Mouse (Mus musculus): ENCODE results near the gene Cep78.

The Cep78 gene

DNA sequence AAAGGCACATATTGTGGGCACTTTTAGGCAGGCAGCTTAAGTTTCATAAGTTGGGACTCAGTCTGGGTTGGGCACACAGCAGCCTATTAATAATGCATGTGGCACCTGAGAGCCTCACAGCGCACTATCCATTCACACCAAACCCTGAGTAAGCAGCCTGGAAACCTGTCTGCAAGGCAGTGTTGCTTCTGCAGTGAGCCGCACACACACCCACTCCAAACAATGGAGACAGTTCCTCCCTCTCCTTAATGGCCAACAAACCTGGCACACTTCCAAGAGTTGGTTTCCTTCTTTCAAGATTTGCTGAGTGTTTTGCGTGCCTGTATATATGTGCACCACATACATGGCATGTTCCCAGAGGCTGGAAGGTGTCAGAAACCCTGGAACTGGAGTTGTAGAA lies 34.6 kb downstream of the Cep78 start:
- H3K4me1 ChIP-seq (replicated peaks; ENCODE audit: low read depth, low read length) = peaks cover 39% of the 10 kb centered on the region
- no peak for TF ChIP-seq CTCF (conservative IDR thresholded peaks at IDR 0.05; ENCODE audit: low read length)
- TF ChIP-seq POU5F1 (IDR thresholded peaks at IDR 0.05; ENCODE audit: borderline replicate concordance, low read length) = no peak
- TF ChIP-seq NANOG (IDR thresholded peaks at IDR 0.05; ENCODE audit: borderline replicate concordance, low read length) = no peak
- H3K9me3 ChIP-seq (ENCODE audit: low read length) = no peaks in the 10 kb centered on the region
- no peak overlapping the region; the same call in 1 of the 2 replicates for H3K4me3 ChIP-seq (replicated peaks; ENCODE audit: low read length)
- H3K27me3 ChIP-seq (ENCODE audit: insufficient read depth, low read length) = no peaks in the 10 kb centered on the region
- peaks cover 8% of the 10 kb centered on the region for H3K36me3 ChIP-seq (ENCODE audit: insufficient read depth, low read length)

GRCm38 (mm10) chr19:15948867-15949266 lies 35.9 kb downstream of the Cep78 start:
- Histone ChIP-seq H3K27me3 (ENCODE audit: insufficient read depth, low read length) (no peaks in the 10 kb centered on the region), H3K4me3 (replicated peaks; ENCODE audit: low read length) (no peak overlapping the region), H3K36me3 (ENCODE audit: insufficient read depth, low read length) (no peaks in the 10 kb centered on the region), H3K9me3 (ENCODE audit: low read length) (no peaks in the 10 kb centered on the region), H3K4me1 (replicated peaks; ENCODE audit: low read depth, low read length) (peaks cover 51% of the 10 kb centered on the region)
- no peak for TF ChIP-seq CTCF (conservative IDR thresholded peaks at IDR 0.05; ENCODE audit: low read length)
- no peak for TF ChIP-seq POU5F1 (IDR thresholded peaks at IDR 0.05; ENCODE audit: borderline replicate concordance, low read length)
- TF ChIP-seq NANOG (IDR thresholded peaks at IDR 0.05; ENCODE audit: borderline replicate concordance, low read length) = no peak

- H3K27me3 ChIP-seq (ENCODE audit: insufficient read depth, low read length) = no peaks in the 10 kb centered on the region
- peaks cover 55% of the 10 kb centered on the region for H3K4me1 ChIP-seq (replicated peaks; ENCODE audit: low read depth, low read length)
- no peak for TF ChIP-seq CTCF (conservative IDR thresholded peaks at IDR 0.05; ENCODE audit: low read length)
- TF ChIP-seq POU5F1 (IDR thresholded peaks at IDR 0.05; ENCODE audit: borderline replicate concordance, low read length) = no peak
- TF ChIP-seq NANOG (IDR thresholded peaks at IDR 0.05; ENCODE audit: borderline replicate concordance, low read length) = no peak
- H3K9me3 ChIP-seq (ENCODE audit: low read length) = no peaks in the 10 kb centered on the region
- H3K4me3 ChIP-seq (replicated peaks; ENCODE audit: low read length) = no peak overlapping the region
- H3K36me3 ChIP-seq (ENCODE audit: insufficient read depth, low read length) = no peaks in the 10 kb centered on the region
These were observed 36.4 kb downstream of the Cep78 start for GRCm38 (mm10) chr19:15948426-15948825.

- TF ChIP-seq CTCF (conservative IDR thresholded peaks at IDR 0.05; ENCODE audit: low read length) (no peak), POU5F1 (IDR thresholded peaks at IDR 0.05; ENCODE audit: borderline replicate concordance, low read length) (no peak), NANOG (IDR thresholded peaks at IDR 0.05; ENCODE audit: borderline replicate concordance, low read length) (no peak)
- no peaks in the 10 kb centered on the region for H3K36me3 ChIP-seq (ENCODE audit: insufficient read depth, low read length)
- no peaks in the 10 kb centered on the region for H3K9me3 ChIP-seq (ENCODE audit: low read length)
- peaks cover 64% of the 10 kb centered on the region for H3K4me1 ChIP-seq (replicated peaks; ENCODE audit: low read depth, low read length)
- H3K27me3 ChIP-seq (ENCODE audit: insufficient read depth, low read length) = no peaks in the 10 kb centered on the region
- H3K4me3 ChIP-seq (replicated peaks; ENCODE audit: low read length) = peak within 1 kb of the TSS; percentile 71
These were observed 37.6 kb downstream of the Cep78 start, which contains the start of gene Psat1 for GRCm38 (mm10) chr19:15947237-15947636. Gene Psat1, minus strand, starts transcription at chr19:15947337.

DNA sequence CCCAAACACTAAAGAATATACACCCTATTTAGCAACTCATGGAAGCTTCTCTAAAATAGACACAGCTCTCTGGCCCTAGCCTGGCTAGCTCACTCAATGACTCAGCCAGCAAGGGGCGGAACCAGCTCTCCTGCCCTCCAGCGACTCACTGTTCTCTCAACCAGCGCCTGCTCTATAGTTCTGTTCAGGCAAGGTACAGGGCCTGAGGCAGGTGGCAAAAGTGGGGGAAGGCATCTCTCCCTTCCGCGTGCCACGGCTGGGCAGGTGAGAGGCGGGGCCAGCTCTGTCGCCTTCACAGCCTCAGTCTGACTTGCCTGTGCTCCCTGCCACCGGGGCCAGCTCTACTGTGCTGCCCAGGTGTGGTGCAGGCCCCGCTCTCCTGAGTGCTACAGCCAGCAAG lies 38.1 kb downstream of the Cep78 start:
- Histone ChIP-seq H3K9me3 (ENCODE audit: low read length) (no peaks in the 10 kb centered on the region), H3K27me3 (ENCODE audit: insufficient read depth, low read length) (no peaks in the 10 kb centered on the region), H3K4me1 (replicated peaks; ENCODE audit: low read depth, low read length) (peaks cover 70% of the 10 kb centered on the region), H3K36me3 (ENCODE audit: insufficient read depth, low read length) (no peaks in the 10 kb centered on the region), H3K4me3 (replicated peaks; ENCODE audit: low read length) (peak overlapping the region; percentile 71)
- no peak for TF ChIP-seq NANOG (IDR thresholded peaks at IDR 0.05; ENCODE audit: borderline replicate concordance, low read length)
- no peak for TF ChIP-seq CTCF (conservative IDR thresholded peaks at IDR 0.05; ENCODE audit: low read length)
- no peak for TF ChIP-seq POU5F1 (IDR thresholded peaks at IDR 0.05; ENCODE audit: borderline replicate concordance, low read length)

GRCm38 (mm10) chr19:15943117-15943423 lies 41.7 kb downstream of the Cep78 start:
- TF ChIP-seq POU5F1 (IDR thresholded peaks at IDR 0.05; ENCODE audit: borderline replicate concordance, low read length) (no peak), NANOG (IDR thresholded peaks at IDR 0.05; ENCODE audit: borderline replicate concordance, low read length) (no peak), CTCF (conservative IDR thresholded peaks at IDR 0.05; ENCODE audit: low read length) (no peak)
- H3K4me1 ChIP-seq (replicated peaks; ENCODE audit: low read depth, low read length) = peaks cover 62% of the 10 kb centered on the region
- no peaks in the 10 kb centered on the region for H3K27me3 ChIP-seq (ENCODE audit: insufficient read depth, low read length)
- H3K4me3 ChIP-seq (replicated peaks; ENCODE audit: low read length) = peak overlapping the region; percentile 69
- H3K9me3 ChIP-seq (ENCODE audit: low read length) = no peaks in the 10 kb centered on the region
- no peaks in the 10 kb centered on the region for H3K36me3 ChIP-seq (ENCODE audit: insufficient read depth, low read length)

GRCm38 (mm10) chr19:15942421-15943116 lies 42.2 kb downstream of the Cep78 start:
- peaks cover 3% of the 10 kb centered on the region; the same call in 1 of the 2 replicates for H3K27me3 ChIP-seq (ENCODE audit: insufficient read depth, low read length)
- H3K9me3 ChIP-seq (ENCODE audit: low read length) = no peaks in the 10 kb centered on the region
- peaks cover 62% of the 10 kb centered on the region for H3K4me1 ChIP-seq (replicated peaks; ENCODE audit: low read depth, low read length)
- peak overlapping the region; percentile 69 for H3K4me3 ChIP-seq (replicated peaks; ENCODE audit: low read length)
- H3K36me3 ChIP-seq (ENCODE audit: insufficient read depth, low read length) = no peaks in the 10 kb centered on the region
- TF ChIP-seq POU5F1 (IDR thresholded peaks at IDR 0.05; ENCODE audit: borderline replicate concordance, low read length) (peak; percentile 78; the same call in 1 of the 2 replicates), NANOG (IDR thresholded peaks at IDR 0.05; ENCODE audit: borderline replicate concordance, low read length) (peak; percentile 73; the same call in 1 of the 2 replicates), CTCF (conservative IDR thresholded peaks at IDR 0.05; ENCODE audit: low read length) (no peak)

DNA sequence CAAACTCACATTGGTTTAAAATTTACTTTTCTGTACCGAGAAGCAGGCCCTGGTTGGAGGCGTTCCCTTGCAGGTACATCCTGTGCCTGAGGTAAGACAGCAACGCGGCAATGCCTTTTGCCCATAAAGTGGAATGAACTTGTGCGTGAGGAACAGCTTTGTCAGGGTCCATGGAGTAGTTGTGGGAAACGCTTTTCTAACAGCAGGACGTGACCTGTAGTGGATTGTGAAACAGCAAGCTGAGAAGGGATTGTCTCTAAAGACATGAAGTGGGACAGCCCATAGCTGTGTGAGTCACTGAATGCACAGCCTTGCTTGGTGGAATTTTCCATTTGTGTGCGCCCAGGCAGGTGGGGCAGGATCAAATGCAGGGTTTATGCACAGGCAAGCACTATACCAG lies 43.4 kb downstream of the Cep78 start:
- TF ChIP-seq CTCF (conservative IDR thresholded peaks at IDR 0.05; ENCODE audit: low read length) = no peak
- TF ChIP-seq NANOG (IDR thresholded peaks at IDR 0.05; ENCODE audit: borderline replicate concordance, low read length) = no peak
- no peak for TF ChIP-seq POU5F1 (IDR thresholded peaks at IDR 0.05; ENCODE audit: borderline replicate concordance, low read length)
- Histone ChIP-seq H3K36me3 (ENCODE audit: insufficient read depth, low read length) (no peaks in the 10 kb centered on the region), H3K4me1 (replicated peaks; ENCODE audit: low read depth, low read length) (peaks cover 50% of the 10 kb centered on the region), H3K4me3 (replicated peaks; ENCODE audit: low read length) (no peak overlapping the region; the same call in 1 of the 2 replicates), H3K27me3 (ENCODE audit: insufficient read depth, low read length) (peaks cover 6% of the 10 kb centered on the region; the same call in 1 of the 2 replicates), H3K9me3 (ENCODE audit: low read length) (no peaks in the 10 kb centered on the region)

DNA sequence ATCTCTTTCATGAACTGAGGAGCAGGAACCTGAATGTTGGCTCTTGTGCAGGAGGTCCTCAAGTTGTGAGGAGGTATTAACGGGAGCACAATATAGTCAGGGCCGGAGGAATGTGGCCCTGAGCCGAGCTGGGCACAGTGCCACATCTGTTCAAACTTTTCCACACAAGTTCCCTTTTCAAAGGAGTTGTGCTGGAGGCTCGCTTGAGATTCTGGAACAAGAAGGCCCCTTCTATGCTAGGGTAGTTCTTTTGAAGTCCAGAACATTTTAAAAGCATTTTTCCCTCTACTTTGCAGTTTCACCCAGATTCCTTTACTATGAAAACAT lies 59.1 kb downstream of the Cep78 start:
- Histone ChIP-seq H3K9me3 (ENCODE audit: low read length) (peaks cover 4% of the 10 kb centered on the region; the same call in 1 of the 2 replicates), H3K4me3 (replicated peaks; ENCODE audit: low read length) (no peak overlapping the region), H3K27me3 (ENCODE audit: insufficient read depth, low read length) (no peaks in the 10 kb centered on the region), H3K36me3 (ENCODE audit: insufficient read depth, low read length) (peaks cover 15% of the 10 kb centered on the region), H3K4me1 (replicated peaks; ENCODE audit: low read depth, low read length) (peaks cover 48% of the 10 kb centered on the region)
- TF ChIP-seq POU5F1 (IDR thresholded peaks at IDR 0.05; ENCODE audit: borderline replicate concordance, low read length) (no peak), CTCF (conservative IDR thresholded peaks at IDR 0.05; ENCODE audit: low read length) (no peak), NANOG (IDR thresholded peaks at IDR 0.05; ENCODE audit: borderline replicate concordance, low read length) (no peak)
